Mouse (Mus musculus): ENCODE measurements around the gene Zfp750. TPM values are rescaled to one million over a fixed set of nuclear protein-coding genes. Genes with fewer than 3 reads are reported as not detected.

The Zfp750 gene
- total and polyA plus RNA-seq, 2 experiments from 2014 or later = 0.10 to 1.5 TPM

DNA sequence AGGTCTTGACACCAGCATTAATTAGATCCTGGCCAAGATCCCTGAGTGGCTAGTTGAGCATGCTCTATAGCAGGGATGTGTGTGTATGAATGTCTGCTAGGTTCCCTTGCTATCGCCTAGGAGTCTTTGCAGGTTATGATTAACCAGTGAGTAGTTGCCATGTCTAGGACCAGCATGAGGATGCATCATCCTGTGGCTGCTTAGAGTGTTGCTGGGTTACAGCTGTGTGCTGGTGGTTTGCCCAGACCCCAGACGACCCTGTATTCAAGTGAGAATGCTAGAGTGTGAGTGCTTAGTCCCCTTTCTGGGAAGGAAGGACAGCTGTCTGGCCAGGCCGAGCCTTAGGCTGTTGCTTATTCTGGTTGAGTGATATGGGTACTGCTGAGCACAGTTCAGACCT is 39.4 kb upstream of the Zfp750 start:
- Histone ChIP-seq H3K4me2 (ENCODE audit: low read depth, low read length) (no peak overlapping the region), H3K27ac (ENCODE audit: low read depth) (no peak overlapping the region), H3K36me3 (replicated peaks; ENCODE audit: control insufficient read depth, insufficient read depth, low read length) (no peaks in the 10 kb centered on the region), H3K4me1 (ENCODE audit: control insufficient read depth, insufficient read depth) (no peaks in the 10 kb centered on the region), H3K4me3 (ENCODE audit: low read depth, low read length) (no peak overlapping the region), H3K27me3 (ENCODE audit: control insufficient read depth, insufficient read depth, low read length) (no peaks in the 10 kb centered on the region), H3K9me3 (replicated peaks; ENCODE audit: control insufficient read depth, low read length) (no peaks in the 10 kb centered on the region), H3K9ac (replicated peaks; ENCODE audit: low read depth, low read length) (no peak overlapping the region)
- ATAC-seq (ENCODE audit: insufficient read depth, low read depth) (no peak), DNase-seq (ENCODE audit: low spot score) (no peak)
- no peak for TF ChIP-seq EP300 (IDR thresholded peaks at IDR 0.05; ENCODE audit: low read depth)
- TF ChIP-seq CTCF (IDR thresholded peaks at IDR 0.05; ENCODE audit: low read depth) = no peak
- 80% methylated on average over 3 of the region's 3 CpGs for WGBS

- DNase-seq (ENCODE audit: low spot score) (no peak), ATAC-seq (ENCODE audit: insufficient read depth, low read depth) (no peak)
- H3K36me3 ChIP-seq (replicated peaks; ENCODE audit: control insufficient read depth, insufficient read depth, low read length) = no peaks in the 10 kb centered on the region
These were observed 38.8 kb upstream of the Zfp750 start for GRCm38 (mm10) chr11:121557946-121558345.

DNA sequence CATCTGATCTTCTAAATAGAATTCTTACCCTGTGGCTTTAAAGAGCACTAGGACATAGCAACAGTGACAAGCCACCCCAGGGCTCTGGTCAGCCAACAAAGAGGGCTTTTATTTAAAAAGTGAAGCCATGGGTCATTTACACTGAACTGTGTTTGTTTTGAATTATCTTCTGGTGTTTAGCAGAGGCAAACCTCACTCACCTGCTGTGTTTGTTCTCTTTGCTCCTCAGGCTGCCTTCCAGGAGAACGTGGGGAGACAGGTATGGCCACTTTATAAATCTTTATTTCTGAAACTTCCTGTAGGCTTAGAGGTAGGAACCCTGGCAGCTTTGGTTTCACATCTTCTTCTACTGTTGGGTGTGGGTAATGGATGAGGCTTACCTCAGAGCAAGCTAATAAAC is 37.6 kb upstream of the Zfp750 start:
- H3K27ac ChIP-seq (ENCODE audit: low read depth) = no peak overlapping the region
- TF ChIP-seq CTCF (IDR thresholded peaks at IDR 0.05; ENCODE audit: low read depth) (no peak), EP300 (IDR thresholded peaks at IDR 0.05; ENCODE audit: low read depth) (no peak)
- 90% methylated on average over 1 of the region's 1 CpGs for WGBS

More at GRCm38 (mm10) chr11:121557946-121558345, 38.8 kb upstream of the Zfp750 start:
- TF ChIP-seq CTCF (IDR thresholded peaks at IDR 0.05; ENCODE audit: low read depth) = no peak
- no peak for TF ChIP-seq EP300 (IDR thresholded peaks at IDR 0.05; ENCODE audit: low read depth)
- no peak overlapping the region for H3K4me2 ChIP-seq (ENCODE audit: low read depth, low read length)
- whole genome bisulfite sequencing = 97% methylated on average over 1 of the region's 1 CpGs
- H3K4me3 ChIP-seq (ENCODE audit: low read depth, low read length) = no peak overlapping the region
- no peak overlapping the region for H3K27ac ChIP-seq (ENCODE audit: low read depth)
- H3K27me3 ChIP-seq (ENCODE audit: control insufficient read depth, insufficient read depth, low read length) = no peaks in the 10 kb centered on the region
- H3K9me3 ChIP-seq (replicated peaks; ENCODE audit: control insufficient read depth, low read length) = no peaks in the 10 kb centered on the region
- H3K4me1 ChIP-seq (ENCODE audit: control insufficient read depth, insufficient read depth) = no peaks in the 10 kb centered on the region
- H3K9ac ChIP-seq (replicated peaks; ENCODE audit: low read depth, low read length) = no peak overlapping the region

DNA sequence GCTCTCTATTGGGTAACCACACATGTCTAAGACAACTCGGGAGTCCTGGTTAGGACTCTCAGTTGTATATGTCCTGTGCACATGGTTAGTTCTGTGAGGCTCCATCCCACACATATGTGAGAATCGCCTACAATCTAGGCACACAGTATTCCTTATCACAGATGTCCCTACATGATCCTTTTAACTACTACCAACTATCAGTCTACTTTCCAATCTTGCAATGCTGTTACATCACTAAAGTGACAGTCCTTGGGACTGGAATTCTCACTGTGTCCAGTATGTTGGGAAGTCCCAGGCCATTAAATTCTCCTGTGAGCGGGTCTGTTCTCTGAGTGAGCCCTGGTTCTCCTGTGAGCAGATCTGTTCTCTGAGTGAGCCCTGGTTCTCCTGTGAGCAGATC is 34.3 kb upstream of the Zfp750 start:
- no peak overlapping the region for H3K4me3 ChIP-seq (ENCODE audit: low read depth, low read length)
- H3K27me3 ChIP-seq (ENCODE audit: control insufficient read depth, insufficient read depth, low read length) = no peaks in the 10 kb centered on the region
- no peak overlapping the region for H3K27ac ChIP-seq (ENCODE audit: low read depth)
- H3K9me3 ChIP-seq (replicated peaks; ENCODE audit: control insufficient read depth, low read length) = no peaks in the 10 kb centered on the region
- no peak overlapping the region for H3K4me2 ChIP-seq (ENCODE audit: low read depth, low read length)
- H3K9ac ChIP-seq (replicated peaks; ENCODE audit: low read depth, low read length) = no peak overlapping the region
- no peak for DNase-seq (ENCODE audit: low spot score)
- no peaks in the 10 kb centered on the region for H3K36me3 ChIP-seq (replicated peaks; ENCODE audit: control insufficient read depth, insufficient read depth, low read length)
- H3K4me1 ChIP-seq (ENCODE audit: control insufficient read depth, insufficient read depth) = peaks cover 8% of the 10 kb centered on the region; the same call in 1 of the 2 replicates
- TF ChIP-seq EP300 (IDR thresholded peaks at IDR 0.05; ENCODE audit: low read depth) (no peak), CTCF (IDR thresholded peaks at IDR 0.05; ENCODE audit: low read depth) (no peak)
- no peak for ATAC-seq (ENCODE audit: insufficient read depth, low read depth)
- 80% methylated on average over 3 of the region's 3 CpGs for WGBS

More for the DNA sequence above, 37.6 kb upstream of the Zfp750 start:
- no peaks in the 10 kb centered on the region for H3K27me3 ChIP-seq (ENCODE audit: control insufficient read depth, insufficient read depth, low read length)
- no peaks in the 10 kb centered on the region for H3K4me1 ChIP-seq (ENCODE audit: control insufficient read depth, insufficient read depth)
- no peaks in the 10 kb centered on the region for H3K9me3 ChIP-seq (replicated peaks; ENCODE audit: control insufficient read depth, low read length)
- no peak for ATAC-seq (ENCODE audit: insufficient read depth, low read depth)
- no peaks in the 10 kb centered on the region for H3K36me3 ChIP-seq (replicated peaks; ENCODE audit: control insufficient read depth, insufficient read depth, low read length)
- H3K4me2 ChIP-seq (ENCODE audit: low read depth, low read length) = no peak overlapping the region
- no peak overlapping the region for H3K4me3 ChIP-seq (ENCODE audit: low read depth, low read length)
- no peak for DNase-seq (ENCODE audit: low spot score)
- no peak overlapping the region for H3K9ac ChIP-seq (replicated peaks; ENCODE audit: low read depth, low read length)

DNA sequence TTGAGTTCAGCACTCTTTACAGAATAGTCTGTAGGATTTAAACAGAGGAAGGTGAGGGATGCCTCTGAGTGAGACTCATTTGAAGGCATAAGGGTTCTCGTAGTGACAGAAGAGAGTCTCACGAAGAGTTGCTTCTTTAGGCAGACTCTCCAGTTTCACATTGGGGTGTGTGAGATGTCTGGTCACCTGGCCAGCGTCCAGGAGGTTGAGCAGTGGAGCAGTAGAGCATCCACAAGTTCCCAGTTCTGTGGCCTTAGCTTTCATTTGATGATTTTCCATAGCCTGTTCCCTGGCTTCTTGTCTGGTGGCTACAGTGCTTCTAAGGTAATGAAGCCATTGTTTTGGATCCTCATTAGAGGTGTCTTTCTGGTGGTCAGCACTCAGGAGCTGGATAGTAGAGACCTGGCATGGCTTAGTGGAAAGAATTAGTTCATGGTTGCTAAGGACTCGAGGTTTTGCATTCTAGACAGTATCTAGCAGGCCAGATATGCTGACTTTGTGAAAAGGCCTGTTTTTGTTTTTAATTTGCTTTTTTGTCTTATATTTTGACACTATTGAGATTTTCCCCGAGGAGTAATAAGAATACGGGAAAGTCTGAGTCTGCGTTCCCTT is 33.8 kb upstream of the Zfp750 start:
- Histone ChIP-seq H3K9me3 (replicated peaks; ENCODE audit: control insufficient read depth, low read length) (no peaks in the 10 kb centered on the region), H3K36me3 (replicated peaks; ENCODE audit: control insufficient read depth, insufficient read depth, low read length) (no peaks in the 10 kb centered on the region), H3K9ac (replicated peaks; ENCODE audit: low read depth, low read length) (no peak overlapping the region), H3K4me1 (ENCODE audit: control insufficient read depth, insufficient read depth) (peaks cover 8% of the 10 kb centered on the region; the same call in 1 of the 2 replicates), H3K4me2 (ENCODE audit: low read depth, low read length) (no peak overlapping the region), H3K4me3 (ENCODE audit: low read depth, low read length) (no peak overlapping the region), H3K27me3 (ENCODE audit: control insufficient read depth, insufficient read depth, low read length) (no peaks in the 10 kb centered on the region), H3K27ac (ENCODE audit: low read depth) (no peak overlapping the region)
- 71% methylated on average over 7 of the region's 7 CpGs for WGBS
- no peak for TF ChIP-seq EP300 (IDR thresholded peaks at IDR 0.05; ENCODE audit: low read depth)
- TF ChIP-seq CTCF (IDR thresholded peaks at IDR 0.05; ENCODE audit: low read depth) = no peak
- DNase-seq (ENCODE audit: low spot score) (no peak), ATAC-seq (ENCODE audit: insufficient read depth, low read depth) (no peak)

DNA sequence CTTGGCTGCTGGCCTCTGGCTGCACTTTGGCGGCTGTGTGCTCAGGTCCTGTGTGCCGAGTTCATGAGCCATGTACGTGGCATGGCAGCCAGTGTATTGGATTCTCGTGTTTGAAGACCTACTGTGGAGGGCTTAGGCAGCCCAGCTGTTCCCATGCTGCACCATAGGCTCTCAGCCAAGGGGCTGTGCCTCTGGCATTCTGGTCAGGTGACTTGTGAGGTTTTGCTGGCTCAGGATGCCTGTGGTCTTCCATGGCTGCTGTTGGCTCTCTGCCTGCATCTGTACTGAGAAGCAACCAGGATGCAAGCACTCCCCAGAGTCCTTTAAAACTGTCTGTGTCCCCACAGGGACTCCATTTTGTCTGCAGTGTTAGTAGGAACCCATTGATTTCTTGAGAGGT is 33.0 kb upstream of the Zfp750 start:
- no peak for DNase-seq (ENCODE audit: low spot score)
- Histone ChIP-seq H3K4me2 (ENCODE audit: low read depth, low read length) (no peak overlapping the region), H3K9ac (replicated peaks; ENCODE audit: low read depth, low read length) (no peak overlapping the region), H3K27me3 (ENCODE audit: control insufficient read depth, insufficient read depth, low read length) (no peaks in the 10 kb centered on the region), H3K9me3 (replicated peaks; ENCODE audit: control insufficient read depth, low read length) (no peaks in the 10 kb centered on the region), H3K4me1 (ENCODE audit: control insufficient read depth, insufficient read depth) (peaks cover 8% of the 10 kb centered on the region; the same call in 1 of the 2 replicates), H3K27ac (ENCODE audit: low read depth) (no peak overlapping the region), H3K36me3 (replicated peaks; ENCODE audit: control insufficient read depth, insufficient read depth, low read length) (no peaks in the 10 kb centered on the region), H3K4me3 (ENCODE audit: low read depth, low read length) (no peak overlapping the region)
- ATAC-seq (ENCODE audit: insufficient read depth, low read depth) = peak; percentile 55; the same call in 1 of the 2 replicates
- WGBS = 54% methylated on average over 4 of the region's 4 CpGs
- no peak for TF ChIP-seq EP300 (IDR thresholded peaks at IDR 0.05; ENCODE audit: low read depth)
- TF ChIP-seq CTCF (IDR thresholded peaks at IDR 0.05; ENCODE audit: low read depth) = no peak
